Mouse (Mus musculus) thymus, adult 2 months (tissue): ENCODE data around the gene Bcap29.

Source experiments
- CTCF ChIP-seq: fragments of 200-500 bp; IDR thresholded peaks from 2 replicates; pipeline ENCODE4 v1.5.1; 2012; ENCODE audit warnings: mild to moderate bottlenecking, control low read depth, low read length, moderate library complexity, borderline replicate concordance; ENCODE audit not compliant: control insufficient read depth, poor library complexity, insufficient read depth; ENCODE audit errors: extremely low read depth
- POLR2A ChIP-seq: fragments of 200-500 bp; IDR thresholded peaks from 2 replicates; pipeline ENCODE4 v1.6.1; 2012; ENCODE audit warnings: mild to moderate bottlenecking, low read length, control low read depth, moderate library complexity; ENCODE audit not compliant: control insufficient read depth, poor library complexity, insufficient read depth; ENCODE audit errors: extremely low read depth

- TF ChIP-seq POLR2A (no peak), CTCF (no peak)
Observed at GRCm38 (mm10) chr12:31580634-31581318, 53.7 kb downstream of the Bcap29 start.
